In genomic region chr13:100107652-100108472, GRCm38 (mm10) we compare ENCODE assay signal across 8 mouse cellular contexts. TPM values are rescaled to one million over a fixed set of nuclear protein-coding genes. Genes with fewer than 3 reads are reported as not detected.
DNase-seq lines count a peak whose midpoint lies in the region; ATAC-seq lines count a peak whose summit lies in the region.

Gene Serf1 (plus strand): TSS chr13:100108012.

- DNase-seq in T-cell, adult 2 months (ENCODE audit: low spot score), result peak; percentile 53
- peak; percentile 79 to 83 for DNase-seq in cerebellum, postnatal 36 days
- DNase-seq in gastrocnemius, adult 8-10 months (ENCODE audit: low spot score in 2 of 2), result peak; percentile 57 to 73
- peak; percentile 84 for DNase-seq in induced T-regulatory cell, adult 2 months (ENCODE audit: low read depth)
- DNase-seq in left cerebral cortex, postnatal 25 days (ENCODE audit: low spot score in 2 of 2), result peak; percentile 83 to 84
- peak; percentile 84 for DNase-seq in mesoderm, embryonic 11.5 days (ENCODE audit: low read depth, low spot score)
- peak; percentile 44 for DNase-seq in skeletal muscle tissue, adult 2 months (ENCODE audit: low read depth, low spot score)

- no peak for ATAC-seq in erythroid progenitor cell, adult 5-6 weeks (replicated peaks; ENCODE audit: low FRiP score, poor library complexity, severe bottlenecking)

- intact Hi-C loops in left cerebral cortex, postnatal 25 days (cut with DNase I), result loop anchor here (5.0 to 10.0 kb wide), 2 partner anchors 544 to 617 kb away; partner anchors contain the start of genes Ak6, Rad17 and Taf9

RNA-seq across cellular contexts. Expression of gene Serf1, which starts in this region (rescaled TPM):
- total RNA-seq in gastrocnemius, adult 8-10 months (2022), result 10 to 100 TPM in 1 of 4 experiments, 1 to 10 TPM in 3; 5.1 to 11.4 (median 7.5) TPM
- total RNA-seq in left cerebral cortex, postnatal 25 days (2021), result 10 to 100 TPM; 25.2 to 28.5 TPM
- total RNA-seq in erythroid progenitor cell, adult 5-6 weeks (2015; ENCODE audit: low replicate concordance), result 13.0 TPM in 1 of 2 replicates, not detected in the other
- not detected in 2 replicates for total RNA-seq in erythroid progenitor cell, adult 5-6 weeks (2017; ENCODE audit: low replicate concordance)
